ENCODE assay signal across 8 mouse cellular contexts in the genomic region with DNA sequence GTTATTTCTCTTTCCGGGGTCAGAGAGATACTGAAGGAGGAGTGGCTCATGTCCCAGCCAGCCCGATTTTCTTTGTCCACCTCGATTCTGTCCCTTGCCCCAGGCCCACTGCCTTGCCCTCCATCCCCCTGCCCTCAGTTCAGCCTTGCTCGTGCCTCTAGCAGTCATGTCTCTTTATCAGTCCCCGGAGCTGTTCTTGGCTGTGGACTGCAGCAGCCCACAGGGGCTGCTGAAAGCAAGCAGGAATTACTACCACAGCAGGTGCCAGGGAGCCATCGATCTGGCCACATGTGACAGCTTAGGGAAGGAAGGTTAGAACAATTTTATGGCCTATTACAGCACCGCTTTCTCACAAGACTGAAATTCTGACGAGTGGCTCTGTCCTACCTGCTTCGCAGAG.
DNase-seq lines count a peak whose midpoint lies in the region; ATAC-seq lines count a peak whose summit lies in the region.
"Had no signal": no experiment of that assay in that cellular context is flagged by ENCODE, and none has a peak within 500 bp of the region (broad histone marks: within the 10 kb centered on the region; RNA-seq: fewer than 3 reads in every experiment).

No protein-coding gene starts in this region.

- H3K9me3 ChIP-seq in kidney, embryonic 15.5 days (replicated peaks), result no peaks in the 10 kb centered on the region
- no peaks in the 10 kb centered on the region for H3K9me3 ChIP-seq in hindbrain, embryonic 12.5 days (replicated peaks)
- no peaks in the 10 kb centered on the region for H3K9me3 ChIP-seq in midbrain, embryonic 16.5 days (replicated peaks; ENCODE audit: control insufficient read depth, low read length, poor library complexity, severe bottlenecking)
- H3K9me3 ChIP-seq: liver, embryonic 15.5 days had no signal

- H3K4me3 ChIP-seq in kidney, embryonic 15.5 days (replicated peaks), result peak overlapping the region; percentile 32
- H3K4me3 ChIP-seq in hindbrain, embryonic 12.5 days, result no peak overlapping the region
- no peak overlapping the region for H3K4me3 ChIP-seq in midbrain, embryonic 16.5 days (ENCODE audit: low read depth, low read length)
- H3K4me3 ChIP-seq: liver, embryonic 15.5 days had no signal

- H3K4me1 ChIP-seq in kidney, embryonic 15.5 days, result 0 out of 2 replicates have a peak, but pooled peaks cover 6% of the 10 kb centered on the region
- peaks cover 25% of the 10 kb centered on the region for H3K4me1 ChIP-seq in hindbrain, embryonic 12.5 days
- H3K4me1 ChIP-seq in midbrain, embryonic 16.5 days (ENCODE audit: control insufficient read depth, insufficient read depth, low read length), result peaks cover 15% of the 10 kb centered on the region
- H3K4me1 ChIP-seq: liver, embryonic 15.5 days had no signal

- H3K4me2 ChIP-seq in kidney, embryonic 15.5 days, result peak overlapping the region; percentile 49
- H3K4me2 ChIP-seq in hindbrain, embryonic 12.5 days (replicated peaks), result no peak overlapping the region
- peak overlapping the region; percentile 12; the same call in 1 of the 2 replicates for H3K4me2 ChIP-seq in midbrain, embryonic 16.5 days (ENCODE audit: low read length)
- H3K4me2 ChIP-seq: liver, embryonic 15.5 days had no signal

- peak; percentile 37; the same call in 1 of the 2 replicates for ATAC-seq in kidney, embryonic 15.5 days (replicated peaks; ENCODE audit: low FRiP score)
- ATAC-seq in hindbrain, embryonic 12.5 days (ENCODE audit: low FRiP score), result peak; percentile 19; the same call in 1 of the 2 replicates
- ATAC-seq in midbrain, embryonic 16.5 days, result peak; percentile 30; the same call in 1 of the 2 replicates
- no peak for ATAC-seq in megakaryocyte-erythroid progenitor cell, adult 5-6 weeks (replicated peaks; ENCODE audit: low FRiP score, low TSS enrichment, poor library complexity, severe bottlenecking)

- 26% methylated on average over 9 of the region's 9 CpGs for WGBS in kidney, embryonic 15.5 days
- WGBS in hindbrain, embryonic 12.5 days, result 53% methylated on average over 9 of the region's 9 CpGs
- 48% methylated on average over 9 of the region's 9 CpGs for WGBS in midbrain, embryonic 16.5 days

- H3K27me3 ChIP-seq in kidney, embryonic 15.5 days, result peaks cover 7% of the 10 kb centered on the region; the same call in 1 of the 2 replicates
- H3K27me3 ChIP-seq in hindbrain, embryonic 12.5 days, result no peaks in the 10 kb centered on the region
- no peaks in the 10 kb centered on the region for H3K27me3 ChIP-seq in midbrain, embryonic 16.5 days (ENCODE audit: control insufficient read depth, insufficient read depth, low read depth, low read length)
- H3K27me3 ChIP-seq: liver, embryonic 15.5 days had no signal

- DNase-seq in kidney, postnatal 14 days, result no peak
- peak; percentile 6 for DNase-seq in ZHBTc4 (ENCODE audit: low read depth, low spot score)
- DNase-seq in adrenal gland, postnatal 25 days, result no peak

- H3K36me3 ChIP-seq in kidney, embryonic 15.5 days, result no peaks in the 10 kb centered on the region
- no peaks in the 10 kb centered on the region for H3K36me3 ChIP-seq in hindbrain, embryonic 12.5 days
- H3K36me3 ChIP-seq in midbrain, embryonic 16.5 days (ENCODE audit: control insufficient read depth, insufficient read depth, low read length), result no peaks in the 10 kb centered on the region
- H3K36me3 ChIP-seq: liver, embryonic 15.5 days had no signal

- no peak overlapping the region for H3K27ac ChIP-seq in kidney, embryonic 15.5 days
- peak overlapping the region; percentile 75 for H3K27ac ChIP-seq in hindbrain, embryonic 12.5 days
- no peak overlapping the region; the same call in 1 of the 2 replicates for H3K27ac ChIP-seq in midbrain, embryonic 16.5 days (ENCODE audit: low read length)
- H3K27ac ChIP-seq: liver, embryonic 15.5 days had no signal

- no peak overlapping the region for H3K9ac ChIP-seq in kidney, embryonic 15.5 days
- H3K9ac ChIP-seq in hindbrain, embryonic 12.5 days, result no peak overlapping the region
- H3K9ac ChIP-seq in midbrain, embryonic 16.5 days (ENCODE audit: low read depth, low read length), result no peak overlapping the region
- H3K9ac ChIP-seq: liver, embryonic 15.5 days had no signal
